Mouse (Mus musculus): ENCODE results near the gene Lifr. TPM values are rescaled to one million over a fixed set of nuclear protein-coding genes. Genes with fewer than 3 reads are reported as not detected.

Gene Lifr
- total and polyA plus RNA-seq, 3 experiments: 18.5 to 52.2 (median 31.3) TPM

- no peak for DNase-seq
These were observed 9.3 kb upstream of the Lifr start for GRCm38 (mm10) chr15:7080916-7081626.

- no peak for DNase-seq
These were observed 8.6 kb upstream of the Lifr start for GRCm38 (mm10) chr15:7081795-7082194.

- no peak for DNase-seq
These were observed 7.5 kb upstream of the Lifr start for GRCm38 (mm10) chr15:7082901-7083300.

- DNase-seq: peak; percentile 21
These were observed 5.5 kb upstream of the Lifr start for GRCm38 (mm10) chr15:7084780-7085497.

GRCm38 (mm10) chr15:7088691-7089090, 1.7 kb upstream of the Lifr start:
- DNase-seq: peak; percentile 11

- peak; percentile 17 for DNase-seq
These were observed 1.9 kb downstream of the Lifr start for GRCm38 (mm10) chr15:7092321-7092720.

- no peak for DNase-seq
These were observed 9.0 kb downstream of the Lifr start for GRCm38 (mm10) chr15:7099406-7099805.

- peak; percentile 64 for DNase-seq
These were observed 9.8 kb downstream of the Lifr start for GRCm38 (mm10) chr15:7100226-7100625.

- DNase-seq: no peak
These were observed 12.6 kb downstream of the Lifr start for GRCm38 (mm10) chr15:7103051-7103450.

GRCm38 (mm10) chr15:7105224-7105623, 14.8 kb downstream of the Lifr start:
- DNase-seq: no peak

- no peak for DNase-seq
These were observed 17.7 kb downstream of the Lifr start for GRCm38 (mm10) chr15:7108160-7108559.

- no peak for DNase-seq
These were observed 22.0 kb downstream of the Lifr start for GRCm38 (mm10) chr15:7112227-7112907.

GRCm38 (mm10) chr15:7113906-7114305, 23.5 kb downstream of the Lifr start:
- DNase-seq: no peak

- DNase-seq: no peak
These were observed 25.1 kb downstream of the Lifr start for GRCm38 (mm10) chr15:7115326-7116003.

- DNase-seq: no peak
These were observed 25.8 kb downstream of the Lifr start for GRCm38 (mm10) chr15:7116216-7116615.

GRCm38 (mm10) chr15:7116699-7117098, 26.3 kb downstream of the Lifr start:
- no peak for DNase-seq

GRCm38 (mm10) chr15:7117944-7118343, 27.5 kb downstream of the Lifr start:
- DNase-seq: no peak

GRCm38 (mm10) chr15:7118849-7119248, 28.4 kb downstream of the Lifr start:
- DNase-seq: peak; percentile 63

GRCm38 (mm10) chr15:7119930-7120512, 29.6 kb downstream of the Lifr start:
- no peak for DNase-seq

- DNase-seq: no peak
These were observed 33.5 kb downstream of the Lifr start for GRCm38 (mm10) chr15:7123781-7124450.

GRCm38 (mm10) chr15:7126171-7126570, 35.8 kb downstream of the Lifr start:
- DNase-seq: no peak

Data from adrenal gland, adult 2 months (tissue).